Mouse (Mus musculus) forebrain, embryonic 13.5 days (tissue): ENCODE results near the gene Cyp1b1. TPM values are rescaled to one million over a fixed set of nuclear protein-coding genes. Genes with fewer than 3 reads are reported as not detected.

ENCODE experiments used
- ATAC-seq: fragments of 200-750 bp; cut with Nextera tagmentation; 2 replicates; pipeline ENCODE4 v1.8.0; 2017
- H3K27ac ChIP-seq: fragments of 300-500 bp; sonication (generic); 2 replicates; pipeline ENCODE4 v1.5.1; 2015; ENCODE audit warnings: inconsistent platforms, mild to moderate bottlenecking, moderate library complexity
- H3K27me3 ChIP-seq: fragments of 300-500 bp; sonication (generic); 2 replicates; pipeline ENCODE4 v1.6.1; 2015; ENCODE audit warnings: mild to moderate bottlenecking, inconsistent platforms
- H3K36me3 ChIP-seq: fragments of 300-500 bp; sonication (generic); 2 replicates; pipeline ENCODE4 v1.6.1; 2015; ENCODE audit warnings: mild to moderate bottlenecking, inconsistent platforms; ENCODE audit not compliant: poor library complexity, severe bottlenecking
- H3K4me1 ChIP-seq: fragments of 300-500 bp; sonication (generic); 2 replicates; pipeline ENCODE4 v1.6.1; 2015; ENCODE audit warnings: inconsistent platforms
- H3K4me2 ChIP-seq: fragments of 300-500 bp; sonication (generic); 2 replicates; pipeline ENCODE4 v1.6.1; 2015; ENCODE audit warnings: inconsistent platforms, mild to moderate bottlenecking, moderate library complexity
- H3K4me3 ChIP-seq: fragments of 300-500 bp; sonication (generic); 2 replicates; pipeline ENCODE4 v1.5.1; 2015; ENCODE audit warnings: mild to moderate bottlenecking, inconsistent platforms
- H3K9ac ChIP-seq: fragments of 300-500 bp; sonication (generic); 2 replicates; pipeline ENCODE4 v1.6.1; 2015; ENCODE audit warnings: mild to moderate bottlenecking, inconsistent platforms
- H3K9me3 ChIP-seq: fragments of 300-500 bp; sonication (generic); replicated peaks from 2 replicates; pipeline ENCODE4 v1.6.1; 2016; ENCODE audit warnings: inconsistent platforms
- WGBS: fragments of 180-500 bp; shearing (Covaris S2); methylation state at CpG from one replicate; pipeline ENCODE4 v1.1.7; 2015; 5-methylcytosine and 5-hydroxymethylcytosine counted together
- polyA plus RNA-seq: library from polyadenylated mRNA; unstranded; fragments of >200 nt; fragmentation: Nextera tagmentation; extraction: Ambion mirVana; gene quantifications from 2 replicates; pipeline ENCODE4 v1.2.1, GENCODE M21; 2015

Cyp1b1 gene
- polyA plus RNA-seq, 1 experiment from 2014 or later: 3.9 TPM

DNA sequence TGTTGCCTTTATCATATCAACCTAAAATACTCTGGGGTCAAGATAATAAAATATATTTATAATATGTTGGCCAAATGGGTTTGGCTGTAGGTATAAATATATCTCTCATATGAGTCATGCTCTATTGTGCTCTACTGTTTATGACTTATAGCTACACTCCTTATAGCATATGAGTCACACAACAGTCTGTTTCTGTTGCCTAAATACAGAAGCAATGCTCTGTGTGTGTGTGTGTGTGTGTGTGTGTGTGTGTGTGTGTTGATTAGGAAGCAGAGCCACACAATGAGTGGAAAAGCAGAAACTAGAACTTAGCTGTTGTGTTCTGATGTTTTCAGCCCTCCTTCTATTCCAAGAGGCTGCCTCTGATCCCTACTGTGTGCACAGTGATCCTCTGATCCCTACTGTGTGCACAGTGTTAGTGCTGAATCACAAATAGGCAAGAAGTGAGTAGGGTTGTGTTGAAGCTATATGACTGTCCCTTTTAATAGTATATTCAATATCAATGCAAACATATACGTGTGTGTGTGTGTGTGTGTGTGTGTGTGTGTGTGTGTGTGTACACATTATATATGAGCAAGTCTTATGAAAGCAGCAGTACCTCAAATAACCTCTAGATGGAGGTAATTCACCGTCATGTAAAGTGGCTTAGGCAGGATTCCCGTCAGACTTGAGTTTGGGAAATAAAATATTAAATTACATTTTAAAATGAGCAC is 51.3 kb downstream of the Cyp1b1 start:
- no peak overlapping the region for H3K27ac ChIP-seq
- no peak overlapping the region for H3K9ac ChIP-seq
- no peaks in the 10 kb centered on the region for H3K27me3 ChIP-seq
- no peak overlapping the region for H3K4me2 ChIP-seq
- ATAC-seq: peak; percentile 27; the same call in 1 of the 2 replicates
- no peak overlapping the region for H3K4me3 ChIP-seq
- no peaks in the 10 kb centered on the region for H3K4me1 ChIP-seq
- H3K9me3 ChIP-seq: no peaks in the 10 kb centered on the region
- H3K36me3 ChIP-seq: no peaks in the 10 kb centered on the region
- 26% methylated on average over 3 of the region's 3 CpGs for WGBS

DNA sequence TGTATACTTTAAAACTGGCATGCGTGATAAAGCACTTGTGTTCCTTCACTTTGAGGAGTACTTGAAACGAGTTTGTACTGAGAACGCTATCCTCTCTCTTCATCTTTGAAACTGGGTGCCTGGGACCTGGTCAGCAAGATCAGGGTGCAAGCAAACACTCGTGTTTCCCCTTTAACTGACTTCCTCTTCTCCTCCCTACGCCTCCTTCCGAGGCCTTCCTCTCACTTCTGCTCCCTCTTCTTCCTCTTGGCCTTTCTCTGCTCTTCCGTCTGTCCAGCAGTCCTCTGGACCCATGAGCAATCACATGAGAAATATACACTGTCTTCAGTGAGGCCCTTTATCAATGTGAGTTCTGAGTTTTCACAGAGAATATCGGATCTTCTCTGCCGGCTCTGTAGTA is 53.0 kb downstream of the Cyp1b1 start:
- Histone ChIP-seq H3K4me2 (no peak overlapping the region), H3K9ac (no peak overlapping the region), H3K4me3 (no peak overlapping the region), H3K36me3 (no peaks in the 10 kb centered on the region), H3K4me1 (no peaks in the 10 kb centered on the region), H3K27ac (no peak overlapping the region), H3K27me3 (no peaks in the 10 kb centered on the region), H3K9me3 (no peaks in the 10 kb centered on the region)
- WGBS: 85% methylated on average over 9 of the region's 9 CpGs
- ATAC-seq: no peak

DNA sequence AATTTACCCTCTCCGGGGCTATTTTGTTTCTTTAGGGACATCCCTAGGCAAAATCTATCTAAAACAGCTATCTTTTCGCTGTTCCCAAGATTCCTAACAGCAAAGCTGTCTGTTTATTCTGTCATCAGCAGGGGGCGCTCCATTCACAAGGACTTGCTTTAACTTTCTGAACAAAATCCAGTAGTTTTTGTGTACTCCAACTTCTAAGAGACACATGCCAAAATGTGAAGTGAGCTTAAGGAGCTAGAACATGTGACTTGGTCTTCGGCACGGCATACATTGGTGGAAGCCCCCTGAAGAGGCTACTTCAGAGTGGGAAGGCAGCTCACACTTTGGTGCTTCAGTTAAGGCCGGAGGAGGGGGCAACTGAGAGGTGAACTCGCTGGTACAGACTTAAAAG is 53.5 kb downstream of the Cyp1b1 start:
- WGBS: 39% methylated on average over 7 of the region's 7 CpGs
- no peaks in the 10 kb centered on the region for H3K36me3 ChIP-seq
- no peak overlapping the region for H3K9ac ChIP-seq
- H3K27me3 ChIP-seq: no peaks in the 10 kb centered on the region
- H3K9me3 ChIP-seq: no peaks in the 10 kb centered on the region
- no peak for ATAC-seq
- H3K4me2 ChIP-seq: no peak overlapping the region
- no peak overlapping the region for H3K4me3 ChIP-seq
- no peak overlapping the region for H3K27ac ChIP-seq
- H3K4me1 ChIP-seq: no peaks in the 10 kb centered on the region

DNA sequence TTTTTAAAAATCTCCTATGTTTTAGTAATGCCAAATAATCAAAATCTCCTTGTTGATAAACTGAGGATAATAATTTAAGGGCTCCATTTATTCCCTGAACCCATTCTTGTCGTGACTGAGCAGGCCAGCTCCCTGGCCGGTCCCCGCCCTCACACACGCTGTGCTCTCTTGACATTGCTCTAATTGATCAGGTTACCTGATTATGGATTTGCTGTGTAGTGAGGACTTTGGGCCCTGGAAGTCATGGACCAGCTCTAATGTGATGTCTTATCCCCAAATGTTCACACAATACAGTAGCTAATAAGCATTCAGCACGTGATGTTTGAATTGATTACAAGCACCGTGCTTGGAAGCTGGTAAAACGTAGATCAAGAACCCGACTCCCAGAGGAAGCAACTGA is 56.0 kb downstream of the Cyp1b1 start:
- Histone ChIP-seq H3K4me3 (no peak overlapping the region), H3K4me1 (no peaks in the 10 kb centered on the region), H3K27me3 (no peaks in the 10 kb centered on the region), H3K4me2 (no peak overlapping the region), H3K27ac (no peak overlapping the region), H3K9ac (no peak overlapping the region), H3K36me3 (no peaks in the 10 kb centered on the region), H3K9me3 (no peaks in the 10 kb centered on the region)
- WGBS: 70% methylated on average over 8 of the region's 8 CpGs
- no peak for ATAC-seq

DNA sequence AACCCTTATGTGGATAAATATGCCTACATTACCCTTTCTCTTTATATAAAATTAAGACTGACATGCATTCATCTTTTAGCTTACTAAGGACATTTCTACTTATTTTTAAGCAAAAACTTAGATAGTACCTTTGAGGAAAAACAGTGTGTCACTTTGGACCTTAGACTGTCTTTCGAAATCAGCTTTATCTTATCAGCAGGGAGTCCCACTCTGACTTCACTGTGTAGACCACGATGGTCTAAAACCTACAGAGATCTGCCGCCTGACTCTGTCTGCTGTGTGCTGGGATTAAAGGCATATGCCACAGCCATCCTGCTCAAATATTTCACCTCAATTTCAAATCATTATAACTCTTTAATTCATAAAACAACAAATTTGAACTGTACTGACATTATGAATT is 56.4 kb downstream of the Cyp1b1 start:
- Histone ChIP-seq H3K27ac (no peak overlapping the region), H3K36me3 (no peaks in the 10 kb centered on the region), H3K4me2 (no peak overlapping the region), H3K4me1 (no peaks in the 10 kb centered on the region), H3K27me3 (no peaks in the 10 kb centered on the region), H3K9me3 (no peaks in the 10 kb centered on the region), H3K9ac (no peak overlapping the region), H3K4me3 (no peak overlapping the region)
- ATAC-seq: no peak
- WGBS: 62% methylated on average over 3 of the region's 3 CpGs

DNA sequence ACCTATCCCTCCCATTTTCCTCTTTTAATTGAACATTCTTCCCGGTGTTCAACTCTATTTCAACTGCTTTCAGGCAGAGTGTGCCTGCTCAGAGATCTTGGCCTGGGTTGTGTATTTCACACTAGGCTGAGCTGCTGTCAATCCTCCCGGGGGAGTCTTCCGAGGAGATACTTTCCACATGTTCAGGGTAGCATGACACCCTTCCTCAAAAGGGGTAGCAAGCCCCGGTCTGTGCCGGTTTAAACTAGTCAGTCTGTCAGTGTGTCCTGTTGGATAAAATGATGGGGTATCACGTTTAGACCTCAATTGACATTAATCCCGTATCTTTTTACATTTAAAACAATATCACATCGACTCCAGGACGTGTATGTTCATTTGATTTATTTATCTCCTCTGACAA is 57.1 kb downstream of the Cyp1b1 start:
- H3K4me3 ChIP-seq: no peak overlapping the region
- no peaks in the 10 kb centered on the region for H3K4me1 ChIP-seq
- H3K9ac ChIP-seq: no peak overlapping the region
- no peaks in the 10 kb centered on the region for H3K36me3 ChIP-seq
- ATAC-seq: no peak
- H3K27me3 ChIP-seq: no peaks in the 10 kb centered on the region
- WGBS: 77% methylated on average over 9 of the region's 9 CpGs
- no peak overlapping the region for H3K27ac ChIP-seq
- H3K9me3 ChIP-seq: no peaks in the 10 kb centered on the region
- no peak overlapping the region for H3K4me2 ChIP-seq

DNA sequence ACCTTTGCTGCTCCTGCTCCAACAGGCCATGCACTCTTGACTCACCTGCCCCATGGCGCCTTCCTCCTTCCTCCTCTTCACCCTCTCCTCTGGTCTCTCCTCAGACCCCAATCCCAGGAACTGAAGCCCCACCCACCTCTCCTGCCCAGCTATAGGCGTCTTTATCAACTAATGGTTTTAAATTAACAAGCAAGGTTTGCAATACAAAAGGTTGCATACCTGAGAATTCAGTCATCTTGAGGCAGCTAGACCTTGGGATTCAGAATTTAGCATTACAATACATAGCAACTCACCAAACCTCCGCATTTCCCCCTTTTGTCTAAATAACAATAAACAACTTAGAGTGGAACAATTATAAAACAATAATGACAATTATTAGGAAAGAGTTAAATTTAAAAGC is 60.7 kb downstream of the Cyp1b1 start:
- 58% methylated on average over 3 of the region's 3 CpGs for WGBS
- Histone ChIP-seq H3K4me2 (no peak overlapping the region), H3K4me1 (no peaks in the 10 kb centered on the region), H3K27me3 (no peaks in the 10 kb centered on the region), H3K27ac (no peak overlapping the region), H3K9ac (no peak overlapping the region), H3K36me3 (no peaks in the 10 kb centered on the region), H3K9me3 (no peaks in the 10 kb centered on the region), H3K4me3 (no peak overlapping the region)
- ATAC-seq: no peak

DNA sequence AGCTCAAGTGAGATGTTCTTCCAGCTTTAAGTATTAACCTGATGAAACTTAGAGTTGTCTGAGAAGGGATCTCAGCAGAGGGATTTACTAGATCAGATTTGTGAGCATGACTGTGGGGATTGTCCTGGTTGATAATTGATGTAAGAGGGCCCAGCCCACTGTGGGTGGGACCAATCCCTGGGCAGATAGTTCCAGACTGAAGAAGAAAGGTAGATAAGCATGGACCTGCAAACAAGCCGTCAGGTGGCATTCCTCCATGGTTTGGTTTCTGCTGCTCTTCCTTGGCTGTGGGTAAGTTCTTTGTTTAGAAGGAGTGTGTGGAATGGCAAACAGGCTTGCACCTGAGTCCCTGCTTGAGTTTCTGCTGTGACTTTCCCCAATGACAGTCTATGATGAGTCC is 61.7 kb downstream of the Cyp1b1 start:
- no peak for ATAC-seq
- Histone ChIP-seq H3K4me3 (no peak overlapping the region), H3K27me3 (no peaks in the 10 kb centered on the region), H3K4me2 (no peak overlapping the region), H3K36me3 (no peaks in the 10 kb centered on the region), H3K27ac (no peak overlapping the region), H3K9ac (no peak overlapping the region), H3K9me3 (no peaks in the 10 kb centered on the region), H3K4me1 (no peaks in the 10 kb centered on the region)
- 93% methylated on average over 1 of the region's 1 CpGs for WGBS

Other genes with a start within 250 kb of the Cyp1b1 start
- gene Rmdn2, start 103.2 kb downstream of the Cyp1b1 start, polyA plus RNA-seq: 4.4 and 6.0 TPM in 2 replicates
- gene Atl2, start 181.1 kb upstream of the Cyp1b1 start, polyA plus RNA-seq: 31.8 and 36.4 TPM in 2 replicates